Mouse (Mus musculus) ovary, adult 10 weeks (tissue): Measurements from ENCODE around the gene Scn9a. TPM values are rescaled to one million over a fixed set of nuclear protein-coding genes. Genes with fewer than 3 reads are reported as not detected.

ENCODE experiments used
- polyA plus RNA-seq: library from polyadenylated mRNA; stranded (reverse); fragments of 350-450 nt; fragmentation: Illumina TruSeq; extraction: RNeasy Lipid Tissue Mini Kit (QIAGEN cat#74804); gene quantifications from one replicate; pipeline ENCODE4 v1.2.3, GENCODE M21; 2014

The Scn9a gene
- polyA plus RNA-seq: 0.17 TPM

GRCm38 (mm10) chr2:66634580-66635359, at the start of gene Scn9a:
Scn9a (minus strand) TSS chr2:66634962.

DNA sequence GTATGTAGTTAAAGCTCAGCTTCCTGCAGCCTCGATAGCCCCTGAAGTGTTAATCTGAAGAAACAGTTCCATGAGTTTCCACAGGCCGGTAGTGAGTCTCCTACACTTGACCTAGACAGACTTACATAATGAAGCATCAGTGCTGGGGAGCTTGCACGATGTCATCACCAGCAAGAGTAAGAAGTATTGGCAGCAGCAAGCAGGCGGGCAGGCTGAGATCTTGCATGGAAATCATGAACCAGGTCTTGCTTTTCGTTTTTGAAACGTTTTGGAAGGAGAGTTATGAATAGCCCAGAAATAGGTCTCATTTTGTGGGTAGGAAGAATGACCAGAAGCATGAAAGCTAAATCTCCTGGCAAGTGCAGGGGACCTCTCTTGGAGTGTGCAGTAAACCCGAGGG, 194.1 kb downstream of the Scn9a start, which contains the start of gene Scn1a:
Gene Scn1a (minus strand): TSS at position 130 of the 400 bp plus-strand sequence.

Other genes starting within 250 kb of the Scn9a start
- gene Scn1a, start 194.1 kb downstream of the Scn9a start, polyA plus RNA-seq: 0.11 TPM
- 27.1 TPM for gene Scn7a, start 150.0 kb upstream of the Scn9a start, polyA plus RNA-seq